Mouse (Mus musculus): Measurements from ENCODE around the gene Stk32c. TPM values are rescaled to one million over a fixed set of nuclear protein-coding genes. Genes with fewer than 3 reads are reported as not detected.

Gene Stk32c
- polyA plus RNA-seq, 1 experiment from 2014 or later, result 0.26 TPM

GRCm38 (mm10) chr7:139103960-139104381 lies 109.1 kb downstream of the Stk32c start:
- Histone ChIP-seq H3K27ac (no peak overlapping the region), H3K4me3 (no peak overlapping the region), H3K27me3 (no peaks in the 10 kb centered on the region), H3K9ac (no peak overlapping the region), H3K9me3 (no peaks in the 10 kb centered on the region), H3K36me3 (peaks cover 10% of the 10 kb centered on the region), H3K4me1 (no peaks in the 10 kb centered on the region), H3K4me2 (replicated peaks) (no peak overlapping the region)
- WGBS, result 57% methylated on average over 10 of the region's 10 CpGs
- peak; percentile 42; the same call in 1 of the 2 replicates for ATAC-seq (ENCODE audit: insufficient number of reproducible peaks, insufficient read depth, low FRiP score, low TSS enrichment)

GRCm38 (mm10) chr7:139101826-139102225 lies 111.3 kb downstream of the Stk32c start:
- Histone ChIP-seq H3K9me3 (no peaks in the 10 kb centered on the region), H3K4me3 (no peak overlapping the region), H3K4me2 (replicated peaks) (no peak overlapping the region), H3K27me3 (no peaks in the 10 kb centered on the region), H3K36me3 (peaks cover 22% of the 10 kb centered on the region), H3K4me1 (no peaks in the 10 kb centered on the region), H3K9ac (no peak overlapping the region), H3K27ac (no peak overlapping the region)
- no peak for ATAC-seq (ENCODE audit: insufficient number of reproducible peaks, insufficient read depth, low FRiP score, low TSS enrichment)
- WGBS, result 65% methylated on average over 3 of the region's 3 CpGs

GRCm38 (mm10) chr7:139101286-139101804 lies 111.8 kb downstream of the Stk32c start:
- H3K4me1 ChIP-seq, result no peaks in the 10 kb centered on the region
- no peak overlapping the region for H3K4me2 ChIP-seq (replicated peaks)
- no peak overlapping the region for H3K4me3 ChIP-seq
- no peak overlapping the region for H3K27ac ChIP-seq
- no peaks in the 10 kb centered on the region for H3K9me3 ChIP-seq
- no peaks in the 10 kb centered on the region for H3K27me3 ChIP-seq
- H3K36me3 ChIP-seq, result peaks cover 22% of the 10 kb centered on the region
- 70% methylated on average over 10 of the region's 10 CpGs for WGBS
- ATAC-seq (ENCODE audit: insufficient number of reproducible peaks, insufficient read depth, low FRiP score, low TSS enrichment), result no peak
- no peak overlapping the region for H3K9ac ChIP-seq

GRCm38 (mm10) chr7:139100531-139101095 lies 112.5 kb downstream of the Stk32c start:
- no peak for ATAC-seq (ENCODE audit: insufficient number of reproducible peaks, insufficient read depth, low FRiP score, low TSS enrichment)
- Histone ChIP-seq H3K9ac (no peak overlapping the region), H3K27me3 (no peaks in the 10 kb centered on the region), H3K4me3 (no peak overlapping the region), H3K4me2 (replicated peaks) (no peak overlapping the region), H3K27ac (no peak overlapping the region), H3K36me3 (peaks cover 28% of the 10 kb centered on the region), H3K4me1 (no peaks in the 10 kb centered on the region), H3K9me3 (no peaks in the 10 kb centered on the region)
- WGBS, result 73% methylated on average over 12 of the region's 12 CpGs

GRCm38 (mm10) chr7:139096399-139096798 lies 116.7 kb downstream of the Stk32c start:
- Histone ChIP-seq H3K4me3 (no peak overlapping the region), H3K27ac (no peak overlapping the region), H3K4me2 (replicated peaks) (no peak overlapping the region), H3K9me3 (no peaks in the 10 kb centered on the region), H3K36me3 (peaks cover 38% of the 10 kb centered on the region), H3K4me1 (no peaks in the 10 kb centered on the region), H3K27me3 (no peaks in the 10 kb centered on the region), H3K9ac (no peak overlapping the region)
- WGBS, result 90% methylated on average over 6 of the region's 6 CpGs
- ATAC-seq (ENCODE audit: insufficient number of reproducible peaks, insufficient read depth, low FRiP score, low TSS enrichment), result no peak

GRCm38 (mm10) chr7:139095282-139095681 lies 117.8 kb downstream of the Stk32c start:
- H3K36me3 ChIP-seq, result peaks cover 42% of the 10 kb centered on the region
- H3K9me3 ChIP-seq, result no peaks in the 10 kb centered on the region

GRCm38 (mm10) chr7:139094761-139095160 lies 118.3 kb downstream of the Stk32c start:
- Histone ChIP-seq H3K27me3 (no peaks in the 10 kb centered on the region), H3K36me3 (peaks cover 47% of the 10 kb centered on the region), H3K9me3 (no peaks in the 10 kb centered on the region), H3K9ac (no peak overlapping the region), H3K27ac (no peak overlapping the region), H3K4me3 (no peak overlapping the region), H3K4me1 (no peaks in the 10 kb centered on the region), H3K4me2 (replicated peaks) (no peak overlapping the region)
- WGBS, result 79% methylated on average over 6 of the region's 6 CpGs
- ATAC-seq (ENCODE audit: insufficient number of reproducible peaks, insufficient read depth, low FRiP score, low TSS enrichment), result no peak

More at GRCm38 (mm10) chr7:139095282-139095681, 117.8 kb downstream of the Stk32c start:
- Histone ChIP-seq H3K9ac (no peak overlapping the region), H3K4me2 (replicated peaks) (no peak overlapping the region), H3K4me1 (no peaks in the 10 kb centered on the region), H3K27ac (no peak overlapping the region), H3K27me3 (no peaks in the 10 kb centered on the region), H3K4me3 (no peak overlapping the region)
- 79% methylated on average over 7 of the region's 7 CpGs for WGBS
- ATAC-seq (ENCODE audit: insufficient number of reproducible peaks, insufficient read depth, low FRiP score, low TSS enrichment), result no peak

- Histone ChIP-seq H3K27ac (no peak overlapping the region), H3K36me3 (peaks cover 45% of the 10 kb centered on the region), H3K9me3 (no peaks in the 10 kb centered on the region), H3K4me2 (replicated peaks) (no peak overlapping the region), H3K4me3 (no peak overlapping the region), H3K4me1 (no peaks in the 10 kb centered on the region), H3K9ac (no peak overlapping the region), H3K27me3 (no peaks in the 10 kb centered on the region)
- WGBS, result 80% methylated on average over 7 of the region's 7 CpGs
- ATAC-seq (ENCODE audit: insufficient number of reproducible peaks, insufficient read depth, low FRiP score, low TSS enrichment), result no peak
Measured at GRCm38 (mm10) chr7:139093781-139094180, 119.3 kb downstream of the Stk32c start.

- Histone ChIP-seq H3K9ac (no peak overlapping the region), H3K4me1 (no peaks in the 10 kb centered on the region), H3K27ac (no peak overlapping the region), H3K27me3 (no peaks in the 10 kb centered on the region), H3K9me3 (no peaks in the 10 kb centered on the region), H3K36me3 (peaks cover 40% of the 10 kb centered on the region), H3K4me2 (replicated peaks) (no peak overlapping the region), H3K4me3 (no peak overlapping the region)
- no peak for ATAC-seq (ENCODE audit: insufficient number of reproducible peaks, insufficient read depth, low FRiP score, low TSS enrichment)
- 84% methylated on average over 5 of the region's 5 CpGs for WGBS
Measured at GRCm38 (mm10) chr7:139093124-139093523, 120.0 kb downstream of the Stk32c start.

GRCm38 (mm10) chr7:139092676-139093075 lies 120.4 kb downstream of the Stk32c start:
- Histone ChIP-seq H3K4me3 (no peak overlapping the region), H3K9ac (no peak overlapping the region), H3K36me3 (peaks cover 36% of the 10 kb centered on the region), H3K4me1 (0 out of 2 replicates have a peak, but pooled peaks cover 3% of the 10 kb centered on the region), H3K4me2 (replicated peaks) (no peak overlapping the region), H3K9me3 (no peaks in the 10 kb centered on the region), H3K27me3 (peaks cover 3% of the 10 kb centered on the region; the same call in 1 of the 2 replicates), H3K27ac (no peak overlapping the region)
- no peak for ATAC-seq (ENCODE audit: insufficient number of reproducible peaks, insufficient read depth, low FRiP score, low TSS enrichment)
- WGBS, result 91% methylated on average over 5 of the region's 5 CpGs

GRCm38 (mm10) chr7:139091681-139092080 lies 121.4 kb downstream of the Stk32c start:
- Histone ChIP-seq H3K27me3 (peaks cover 11% of the 10 kb centered on the region; the same call in 1 of the 2 replicates), H3K27ac (no peak overlapping the region), H3K4me1 (peaks cover 13% of the 10 kb centered on the region), H3K4me3 (no peak overlapping the region), H3K36me3 (peaks cover 36% of the 10 kb centered on the region), H3K9me3 (no peaks in the 10 kb centered on the region), H3K4me2 (replicated peaks) (no peak overlapping the region), H3K9ac (no peak overlapping the region)
- 89% methylated on average over 9 of the region's 9 CpGs for WGBS
- no peak for ATAC-seq (ENCODE audit: insufficient number of reproducible peaks, insufficient read depth, low FRiP score, low TSS enrichment)

All from embryonic facial prominence, embryonic 12.5 days (tissue).